Mouse (Mus musculus): Measurements from ENCODE around the gene Ctsc. TPM values are rescaled to one million over a fixed set of nuclear protein-coding genes. Genes with fewer than 3 reads are reported as not detected.

Gene Ctsc
- polyA plus RNA-seq, 1 experiment from 2014 or later, result 12.2 TPM

DNA sequence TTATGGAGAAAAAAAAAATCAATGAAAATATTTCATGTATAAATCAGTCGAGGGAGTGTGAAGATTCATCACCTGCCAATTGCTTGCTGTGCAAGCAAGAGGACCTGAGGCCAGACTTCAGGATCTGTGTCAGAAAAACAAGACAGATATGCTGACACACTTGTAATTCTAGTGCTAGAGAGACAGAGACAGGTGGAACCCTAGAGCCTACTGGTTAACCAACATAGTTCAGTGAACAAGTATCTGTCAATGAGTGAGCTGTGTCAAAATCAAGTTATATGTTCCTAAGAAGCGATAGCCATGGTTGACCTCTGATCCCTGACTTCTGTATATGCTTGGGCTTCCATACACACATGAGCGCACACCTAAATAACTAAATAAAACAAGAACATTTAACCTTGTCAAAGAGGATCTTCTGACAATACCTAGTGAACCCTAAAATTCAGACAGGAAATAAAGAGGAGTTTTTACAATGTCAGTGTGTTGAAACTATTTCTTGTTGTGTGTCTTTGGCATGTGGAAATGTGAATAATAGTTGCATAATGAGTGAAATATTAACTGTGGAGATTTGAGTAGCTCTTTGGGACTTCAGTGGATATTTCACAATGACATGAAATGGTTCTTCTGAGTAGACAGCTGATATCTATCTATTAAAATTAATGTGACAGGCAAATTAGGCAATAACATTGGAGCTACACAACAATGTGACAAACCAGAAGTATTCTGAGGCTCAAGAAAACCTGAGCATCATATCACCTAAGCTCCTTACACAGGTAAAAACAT is 32.7 kb downstream of the Ctsc start:
- Histone ChIP-seq H3K27me3 (no peaks in the 10 kb centered on the region), H3K27ac (no peak overlapping the region), H3K4me3 (replicated peaks) (no peak overlapping the region), H3K36me3 (replicated peaks) (no peaks in the 10 kb centered on the region), H3K4me1 (no peaks in the 10 kb centered on the region), H3K9ac (no peak overlapping the region), H3K9me3 (no peaks in the 10 kb centered on the region), H3K4me2 (no peak overlapping the region)
- 86% methylated on average over 3 of the region's 3 CpGs for WGBS
- ATAC-seq (ENCODE audit: low FRiP score), result no peak

DNA sequence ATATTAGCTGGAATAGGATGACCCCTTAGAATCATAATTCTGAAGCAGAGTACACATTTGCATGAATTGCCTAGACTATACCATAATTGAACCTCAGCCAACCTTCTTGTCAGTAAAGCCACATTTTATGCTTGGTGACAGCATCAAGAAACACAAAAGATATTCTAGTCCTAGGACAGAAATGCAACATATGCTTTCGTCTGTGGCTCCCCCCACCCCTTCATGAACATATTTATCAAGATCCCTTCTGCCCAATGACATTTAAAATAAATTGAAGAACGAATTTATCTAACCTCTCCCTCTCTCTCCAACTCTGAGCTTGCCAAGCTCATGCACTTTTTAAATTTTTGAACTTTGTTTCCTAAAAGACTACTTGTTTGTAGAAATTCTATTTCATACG is 38.5 kb downstream of the Ctsc start:
- Histone ChIP-seq H3K27me3 (no peaks in the 10 kb centered on the region), H3K4me2 (no peak overlapping the region), H3K4me1 (no peaks in the 10 kb centered on the region; the same call in 1 of the 2 replicates), H3K36me3 (replicated peaks) (no peaks in the 10 kb centered on the region), H3K9ac (no peak overlapping the region), H3K4me3 (replicated peaks) (no peak overlapping the region), H3K27ac (no peak overlapping the region), H3K9me3 (no peaks in the 10 kb centered on the region)
- WGBS, result 83% methylated on average over 3 of the region's 3 CpGs
- ATAC-seq (ENCODE audit: low FRiP score), result no peak

DNA sequence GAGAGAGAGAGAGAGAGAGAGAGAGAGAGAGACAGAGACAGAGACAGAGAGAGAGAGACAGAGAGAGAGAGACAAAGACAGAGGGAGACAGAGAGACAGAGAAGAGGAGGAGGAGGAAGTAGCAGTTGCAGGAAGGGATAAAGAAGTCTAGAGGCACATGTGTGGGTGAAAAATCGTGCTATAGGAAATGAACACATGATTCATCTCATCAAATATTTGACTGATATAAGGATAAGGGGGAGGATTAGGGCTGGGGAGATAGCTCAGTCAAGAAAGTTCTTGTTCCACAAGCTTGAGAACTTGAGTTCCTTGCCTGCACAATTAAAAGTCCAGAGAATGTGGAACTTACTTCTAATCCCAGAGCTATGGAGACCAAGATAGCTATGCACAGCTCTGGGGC is 40.6 kb downstream of the Ctsc start:
- H3K4me1 ChIP-seq, result no peaks in the 10 kb centered on the region; the same call in 1 of the 2 replicates
- H3K4me2 ChIP-seq, result no peak overlapping the region
- no peak overlapping the region for H3K27ac ChIP-seq
- no peak for ATAC-seq (ENCODE audit: low FRiP score)
- 80% methylated on average over 1 of the region's 1 CpGs for WGBS
- no peaks in the 10 kb centered on the region for H3K36me3 ChIP-seq (replicated peaks)
- H3K27me3 ChIP-seq, result no peaks in the 10 kb centered on the region
- H3K4me3 ChIP-seq (replicated peaks), result no peak overlapping the region
- no peaks in the 10 kb centered on the region for H3K9me3 ChIP-seq
- no peak overlapping the region for H3K9ac ChIP-seq

DNA sequence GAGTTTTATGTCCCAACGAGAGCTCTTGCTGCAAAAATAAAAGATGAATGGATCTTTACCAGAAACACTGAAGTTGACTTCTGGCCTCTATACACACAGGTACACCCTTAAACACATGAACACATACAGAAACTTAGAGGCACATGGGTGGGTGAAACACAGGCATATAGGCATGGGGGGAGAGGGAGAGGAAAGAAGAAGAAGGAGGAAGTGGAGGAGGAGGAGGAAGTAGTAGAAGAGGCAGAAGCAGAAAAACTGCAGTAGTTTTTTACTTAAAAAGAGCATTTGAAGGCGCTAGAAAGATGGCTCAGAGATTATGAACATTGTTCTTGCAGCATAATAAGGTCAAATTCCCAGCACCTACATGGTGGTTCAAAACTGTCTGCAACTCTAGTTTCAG is 41.0 kb downstream of the Ctsc start:
- Histone ChIP-seq H3K4me1 (no peaks in the 10 kb centered on the region; the same call in 1 of the 2 replicates), H3K36me3 (replicated peaks) (no peaks in the 10 kb centered on the region), H3K9me3 (no peaks in the 10 kb centered on the region), H3K9ac (no peak overlapping the region), H3K4me2 (no peak overlapping the region), H3K27ac (no peak overlapping the region), H3K27me3 (no peaks in the 10 kb centered on the region), H3K4me3 (replicated peaks) (no peak overlapping the region)
- ATAC-seq (ENCODE audit: low FRiP score), result no peak
- 92% methylated on average over 2 of the region's 2 CpGs for WGBS

DNA sequence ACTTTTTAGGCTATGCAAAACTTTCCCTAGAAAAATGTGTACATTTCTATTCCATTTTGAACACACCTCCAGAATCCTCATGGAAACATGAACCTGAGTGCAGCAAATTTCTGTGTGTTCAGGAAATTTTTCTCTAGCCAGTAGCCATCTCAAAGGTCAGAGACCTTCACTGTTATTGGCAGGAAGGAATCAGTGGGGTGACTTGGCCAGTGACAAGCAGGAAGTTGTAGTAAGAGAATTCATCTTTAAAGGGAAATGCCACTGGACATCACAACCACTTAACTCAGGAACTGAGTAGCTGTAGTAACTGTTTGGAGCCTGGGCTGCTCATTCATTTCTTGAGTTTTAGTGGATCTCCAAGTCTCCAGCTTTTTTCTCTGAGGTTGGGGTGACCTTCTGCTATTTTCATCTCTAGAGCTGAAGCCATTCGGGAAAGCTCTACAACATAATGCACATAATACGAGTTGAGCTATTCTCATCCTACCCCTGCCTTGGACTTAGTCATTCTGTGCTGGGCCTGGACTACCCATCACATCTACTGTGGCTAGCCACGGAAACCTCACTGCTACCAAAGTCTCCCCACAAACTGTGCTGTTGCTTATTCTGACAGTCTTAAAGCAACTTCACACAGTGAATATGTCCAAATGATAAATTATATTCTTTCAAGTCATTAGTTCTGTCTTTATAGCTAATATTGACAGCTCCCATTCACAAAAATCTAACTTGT is 41.7 kb downstream of the Ctsc start:
- WGBS, result 88% methylated on average over 3 of the region's 3 CpGs
- ATAC-seq (ENCODE audit: low FRiP score), result no peak
- no peak overlapping the region for H3K9ac ChIP-seq
- H3K4me3 ChIP-seq (replicated peaks), result no peak overlapping the region
- H3K9me3 ChIP-seq, result no peaks in the 10 kb centered on the region
- no peaks in the 10 kb centered on the region for H3K27me3 ChIP-seq
- no peaks in the 10 kb centered on the region; the same call in 1 of the 2 replicates for H3K4me1 ChIP-seq
- H3K27ac ChIP-seq, result no peak overlapping the region
- H3K4me2 ChIP-seq, result no peak overlapping the region
- no peaks in the 10 kb centered on the region for H3K36me3 ChIP-seq (replicated peaks)

DNA sequence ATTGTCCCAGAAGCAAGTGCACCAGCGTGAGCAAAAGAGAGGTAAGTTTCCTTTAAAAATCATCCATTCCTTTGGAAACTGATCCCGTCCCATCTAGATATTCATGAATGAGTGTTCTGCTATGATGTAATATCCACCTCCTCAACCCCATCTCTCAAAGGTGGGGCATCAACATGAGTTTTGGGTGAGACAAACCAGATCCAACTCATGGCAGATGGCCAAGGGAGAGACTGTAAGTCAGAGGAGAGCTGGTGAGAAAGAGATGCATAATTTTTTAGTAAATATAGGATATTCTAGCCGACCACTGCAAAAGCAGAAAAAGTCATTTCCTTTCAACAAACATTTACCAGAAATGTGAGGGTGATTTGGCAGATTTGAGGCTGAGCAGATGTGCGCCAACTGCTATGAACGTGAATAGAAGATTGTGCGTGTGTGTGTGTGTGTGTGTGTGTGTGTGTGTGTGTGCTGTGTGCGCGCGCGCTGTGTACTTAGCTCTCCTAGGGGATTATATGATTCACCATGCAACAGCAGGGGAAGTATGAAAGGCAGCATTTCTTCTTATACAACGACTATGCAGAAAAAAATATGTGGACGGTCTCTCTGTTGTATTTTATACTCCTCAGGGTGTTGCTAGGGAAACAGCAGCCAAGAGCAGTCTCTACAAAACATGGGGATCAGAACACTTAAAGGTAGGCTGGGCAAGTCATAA is 42.9 kb downstream of the Ctsc start:
- Histone ChIP-seq H3K9me3 (no peaks in the 10 kb centered on the region), H3K36me3 (replicated peaks) (no peaks in the 10 kb centered on the region), H3K27ac (no peak overlapping the region), H3K27me3 (no peaks in the 10 kb centered on the region), H3K9ac (no peak overlapping the region), H3K4me3 (replicated peaks) (no peak overlapping the region), H3K4me2 (no peak overlapping the region), H3K4me1 (no peaks in the 10 kb centered on the region; the same call in 1 of the 2 replicates)
- WGBS, result 67% methylated on average over 12 of the region's 12 CpGs
- peak; percentile 27; the same call in 1 of the 2 replicates for ATAC-seq (ENCODE audit: low FRiP score)

DNA sequence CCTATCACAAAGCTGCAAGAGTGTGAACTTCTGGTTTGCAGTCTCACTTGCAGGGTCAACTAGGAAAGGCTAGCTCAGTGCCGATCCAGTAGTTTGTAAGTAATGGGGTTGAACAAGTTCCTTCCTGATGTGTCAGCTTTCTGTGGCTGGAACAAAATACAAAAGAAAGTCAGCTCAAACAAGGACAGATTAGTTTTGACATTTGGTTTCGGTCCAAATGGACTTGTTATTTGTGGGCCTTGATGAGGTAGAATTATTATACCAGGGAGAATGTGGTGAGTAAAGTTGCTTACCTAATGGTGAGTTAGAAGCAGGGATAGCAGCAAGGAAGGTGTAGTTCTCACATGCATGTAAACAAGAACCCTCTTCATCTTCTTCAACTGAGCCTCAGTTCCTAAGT is 44.5 kb downstream of the Ctsc start:
- no peaks in the 10 kb centered on the region for H3K9me3 ChIP-seq
- H3K4me3 ChIP-seq (replicated peaks), result no peak overlapping the region
- H3K27me3 ChIP-seq, result no peaks in the 10 kb centered on the region
- ATAC-seq (ENCODE audit: low FRiP score), result no peak
- no peaks in the 10 kb centered on the region for H3K36me3 ChIP-seq (replicated peaks)
- no peak overlapping the region for H3K9ac ChIP-seq
- H3K4me2 ChIP-seq, result no peak overlapping the region
- H3K4me1 ChIP-seq, result no peaks in the 10 kb centered on the region; the same call in 1 of the 2 replicates
- H3K27ac ChIP-seq, result no peak overlapping the region
- WGBS, result 93% methylated on average over 2 of the region's 2 CpGs

DNA sequence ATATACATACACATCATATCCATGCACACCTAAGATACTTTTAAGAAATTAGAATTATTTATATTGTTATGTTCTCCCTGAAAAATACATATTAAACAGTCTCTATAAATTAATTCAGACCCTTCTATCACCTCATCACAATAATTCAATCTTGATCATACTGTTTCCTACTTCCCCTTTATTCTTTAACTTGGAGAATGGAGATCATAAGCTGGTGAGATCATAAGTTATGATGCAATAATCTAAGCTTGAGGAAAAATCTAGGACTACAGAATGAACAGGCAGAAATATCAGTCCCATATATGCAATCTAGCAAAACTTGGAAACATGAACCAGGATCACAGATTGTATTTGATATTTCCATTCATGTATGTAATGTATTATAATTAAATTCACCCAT is 49.6 kb downstream of the Ctsc start:
- no peaks in the 10 kb centered on the region for H3K4me1 ChIP-seq
- no peaks in the 10 kb centered on the region for H3K27me3 ChIP-seq
- no peak overlapping the region for H3K4me2 ChIP-seq
- H3K9ac ChIP-seq, result no peak overlapping the region
- H3K9me3 ChIP-seq, result no peaks in the 10 kb centered on the region
- no peaks in the 10 kb centered on the region for H3K36me3 ChIP-seq (replicated peaks)
- H3K27ac ChIP-seq, result no peak overlapping the region
- no peak for ATAC-seq (ENCODE audit: low FRiP score)
- no peak overlapping the region for H3K4me3 ChIP-seq (replicated peaks)

DNA sequence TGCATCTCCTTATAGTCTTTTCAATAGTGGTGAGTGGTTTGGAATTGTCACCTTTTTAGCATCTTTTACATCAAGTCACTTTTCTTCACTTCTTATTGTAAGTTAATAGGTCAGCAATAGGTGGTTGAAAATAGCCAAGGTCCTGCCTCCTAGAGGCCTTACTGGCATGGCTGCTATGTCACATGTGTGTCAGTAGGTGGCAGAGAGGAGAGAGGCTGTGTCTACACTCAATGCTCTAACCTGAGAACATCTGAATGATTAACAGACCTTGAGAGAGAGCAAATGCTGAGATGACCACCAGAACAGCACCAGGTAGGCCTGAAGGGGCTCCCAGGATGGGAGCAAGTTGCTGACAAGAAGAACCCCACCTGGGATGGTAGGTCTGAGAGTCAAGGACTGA is 65.9 kb downstream of the Ctsc start:
- no peaks in the 10 kb centered on the region for H3K27me3 ChIP-seq
- no peak overlapping the region for H3K4me3 ChIP-seq (replicated peaks)
- no peak overlapping the region for H3K4me2 ChIP-seq
- H3K36me3 ChIP-seq (replicated peaks), result no peaks in the 10 kb centered on the region
- H3K4me1 ChIP-seq, result no peaks in the 10 kb centered on the region
- H3K9me3 ChIP-seq, result no peaks in the 10 kb centered on the region
- no peak overlapping the region for H3K9ac ChIP-seq
- no peak overlapping the region for H3K27ac ChIP-seq
- no peak for ATAC-seq (ENCODE audit: low FRiP score)

DNA sequence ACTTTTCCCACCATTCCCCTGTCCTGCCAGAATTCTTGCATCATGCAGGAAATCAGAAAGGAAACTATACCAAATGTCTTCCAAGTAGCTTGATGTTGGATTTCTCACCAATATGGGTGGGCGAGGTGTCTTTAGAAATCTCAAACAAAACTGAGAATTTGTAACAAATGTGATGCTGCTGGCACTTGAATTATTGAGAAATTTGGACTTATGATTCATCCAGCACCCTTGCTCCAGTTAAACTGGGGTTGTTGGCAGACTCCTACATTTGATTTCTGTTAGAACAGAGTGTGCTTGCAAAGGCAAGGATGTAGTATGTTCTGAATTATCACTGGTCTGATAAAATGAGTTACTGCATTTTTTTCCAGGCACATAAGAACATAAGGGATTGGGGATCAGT is 68.2 kb downstream of the Ctsc start:
- no peak for ATAC-seq (ENCODE audit: low FRiP score)

DNA sequence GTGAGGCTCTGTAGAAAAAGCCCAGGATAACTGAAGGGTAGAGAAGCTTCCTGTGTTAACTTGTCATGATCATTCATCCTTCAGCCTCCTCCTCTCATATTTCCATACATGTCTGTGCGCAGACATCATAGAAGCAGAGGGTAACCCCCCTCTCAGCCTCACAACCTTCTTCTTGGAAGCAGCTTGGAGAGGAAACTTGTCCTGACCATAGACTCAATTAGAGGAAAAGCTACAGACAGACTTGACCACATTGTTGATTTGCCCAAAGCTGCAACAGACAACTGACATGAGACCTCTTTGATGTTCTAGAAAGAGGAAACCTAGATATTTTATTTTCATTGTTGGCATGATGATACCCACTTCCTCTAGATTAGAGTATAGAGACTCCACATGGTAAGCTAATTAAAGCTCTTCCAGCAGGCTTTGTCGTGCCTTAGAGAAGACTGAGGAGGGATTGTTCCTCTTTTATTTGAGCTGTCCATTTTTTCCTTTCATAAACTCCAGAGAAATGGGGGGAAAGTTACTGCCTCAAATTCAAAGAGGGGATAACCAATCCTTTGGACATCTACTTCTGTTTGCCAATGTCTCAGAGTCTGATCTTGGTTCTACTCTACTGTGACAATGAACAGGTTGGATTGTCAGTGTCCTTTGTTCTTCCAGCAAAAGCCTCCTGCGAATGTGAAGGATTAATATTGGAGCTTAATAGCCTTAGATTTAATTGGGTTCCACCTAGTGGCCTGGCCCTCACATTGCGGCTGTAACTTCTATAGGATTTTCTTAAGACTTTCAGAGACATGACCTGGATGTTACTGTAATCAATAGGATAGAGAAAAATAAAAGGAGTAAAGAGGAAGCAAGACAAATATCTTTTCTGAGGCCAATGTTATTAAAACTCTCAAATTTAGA is 79.2 kb downstream of the Ctsc start:
- Histone ChIP-seq H3K4me3 (replicated peaks) (no peak overlapping the region), H3K36me3 (replicated peaks) (no peaks in the 10 kb centered on the region), H3K9me3 (no peaks in the 10 kb centered on the region), H3K9ac (no peak overlapping the region), H3K27ac (no peak overlapping the region), H3K4me2 (no peak overlapping the region), H3K4me1 (no peaks in the 10 kb centered on the region), H3K27me3 (no peaks in the 10 kb centered on the region)
- WGBS, result 43% methylated on average over 4 of the region's 4 CpGs
- ATAC-seq (ENCODE audit: low FRiP score), result no peak

More for the DNA sequence above, 68.2 kb downstream of the Ctsc start:
- Histone ChIP-seq H3K36me3 (replicated peaks) (no peaks in the 10 kb centered on the region), H3K4me2 (no peak overlapping the region), H3K4me3 (replicated peaks) (no peak overlapping the region), H3K27me3 (no peaks in the 10 kb centered on the region), H3K9ac (no peak overlapping the region), H3K4me1 (no peaks in the 10 kb centered on the region), H3K9me3 (no peaks in the 10 kb centered on the region), H3K27ac (no peak overlapping the region)
- whole genome bisulfite sequencing, result 71% methylated on average over 1 of the region's 1 CpGs
